Mouse (Mus musculus) embryo, embryonic 9.5 days (tissue): Measurements from ENCODE around the gene Tubb2b.

Experiments used
- DNase-seq: peaks from one replicate; pipeline ENCODE4 v3.0.0-alpha.2; 2017; ENCODE audit errors: extremely low spot score

Tubb2b gene

GRCm38 (mm10) chr13:34130226-34130731, at the start of gene Tubb2b:
TSS of gene Tubb2b (minus strand) at chr13:34130466.
- peak; percentile 89 for DNase-seq

DNA sequence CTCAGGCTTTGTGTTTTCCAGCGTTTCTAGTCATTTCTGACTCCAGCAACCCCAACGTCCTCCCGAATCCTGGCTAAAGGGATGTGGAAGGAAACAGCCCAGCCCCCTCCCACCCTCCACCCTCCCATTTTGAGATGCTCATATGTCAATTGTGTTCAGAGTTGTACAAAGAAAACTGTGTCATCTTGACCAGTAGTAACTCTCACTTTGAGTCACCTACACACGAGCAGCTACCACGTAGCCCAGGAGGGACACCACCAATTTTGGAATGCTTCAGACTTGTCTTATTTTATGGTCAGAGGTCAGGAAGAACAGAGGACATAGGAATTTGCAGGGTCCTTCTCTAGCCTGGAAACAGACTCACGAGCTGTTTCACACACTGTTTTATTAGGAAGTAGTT, 43.8 kb upstream of the Tubb2b start:
- no peak for DNase-seq

GRCm38 (mm10) chr13:34163304-34163975, 33.2 kb upstream of the Tubb2b start:
- DNase-seq, result no peak

GRCm38 (mm10) chr13:34162491-34163303, 32.4 kb upstream of the Tubb2b start, which contains the start of gene Psmg4:
TSS of gene Psmg4 (plus strand) at chr13:34162964.
- DNase-seq, result peak; percentile 97

GRCm38 (mm10) chr13:34159926-34160325, 29.7 kb upstream of the Tubb2b start:
- no peak for DNase-seq

- DNase-seq, result no peak
These were observed 27.4 kb upstream of the Tubb2b start for GRCm38 (mm10) chr13:34157596-34158157.

DNA sequence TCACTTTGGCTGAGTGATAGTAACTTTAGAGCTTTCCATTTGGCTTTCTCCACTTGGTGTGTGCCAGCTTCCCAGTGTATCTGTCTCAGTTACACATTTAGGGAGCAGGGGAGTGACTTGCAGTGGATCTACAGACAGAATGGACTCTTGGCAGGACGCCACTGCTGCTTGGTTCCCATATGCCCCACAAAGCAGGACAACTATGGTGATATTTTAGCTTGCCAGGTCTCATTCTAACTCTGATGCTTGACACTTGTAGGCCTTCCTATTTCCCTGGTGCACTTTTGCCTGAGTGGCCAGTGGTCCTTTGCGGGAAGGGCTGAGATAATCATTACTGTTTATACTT, 26.5 kb upstream of the Tubb2b start:
- DNase-seq, result no peak

GRCm38 (mm10) chr13:34156133-34156839, 26.0 kb upstream of the Tubb2b start:
- DNase-seq, result no peak

DNA sequence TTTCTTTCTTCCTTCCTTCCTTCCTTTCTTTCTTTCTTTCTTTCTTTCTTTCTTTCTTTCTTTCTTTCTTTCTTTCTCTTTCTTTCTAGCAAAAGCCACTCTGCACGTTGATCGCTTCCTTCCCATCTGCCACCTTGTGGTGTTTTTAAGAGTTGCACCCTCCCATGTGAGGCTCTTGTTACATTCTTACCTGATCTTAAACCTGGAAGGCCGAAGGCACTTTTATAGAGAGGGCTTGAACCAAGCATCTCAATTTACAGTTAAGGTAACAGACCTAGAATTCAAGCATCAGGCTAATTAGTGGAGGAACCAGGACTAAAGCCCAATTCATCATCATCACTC, 24.6 kb upstream of the Tubb2b start:
- DNase-seq, result peak; percentile 69

- DNase-seq, result peak; percentile 67
These were observed 24.1 kb upstream of the Tubb2b start for GRCm38 (mm10) chr13:34154217-34154930.

DNA sequence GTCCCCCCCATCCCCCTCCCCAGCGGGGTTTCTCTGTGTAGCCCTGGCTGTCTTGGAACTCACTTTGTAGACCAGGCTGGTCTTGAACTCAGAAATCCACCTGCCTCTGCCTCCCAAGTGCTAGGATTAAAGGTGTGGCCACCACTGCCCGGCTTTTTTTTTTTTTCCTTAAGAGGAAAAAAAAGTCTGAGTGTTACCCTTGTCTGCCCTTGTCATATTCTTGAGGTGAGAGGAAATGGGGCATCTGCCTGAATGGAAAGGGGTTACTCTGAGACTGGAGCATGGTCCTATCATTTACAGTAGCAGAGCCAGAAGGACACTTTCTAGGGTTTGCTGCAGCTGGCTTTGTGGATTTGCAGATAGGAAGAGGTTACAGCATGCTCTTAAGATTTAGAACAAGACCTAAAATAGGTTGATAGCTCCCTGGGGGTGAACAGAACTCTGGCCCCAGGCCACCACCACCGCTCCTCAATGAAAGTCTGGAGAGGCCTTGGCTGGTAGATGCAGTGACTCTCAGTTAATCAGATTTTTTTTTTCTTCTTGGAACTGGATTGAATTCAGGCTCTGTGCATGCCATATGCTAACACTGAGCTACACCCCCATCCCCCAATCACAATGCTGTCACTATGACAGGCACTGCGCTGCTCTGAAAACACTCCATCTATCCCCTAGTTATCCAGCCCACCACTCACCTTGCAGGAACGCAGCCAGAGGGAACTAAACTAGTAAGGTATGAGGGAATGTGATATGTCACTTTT, 23.2 kb upstream of the Tubb2b start:
- no peak for DNase-seq

DNA sequence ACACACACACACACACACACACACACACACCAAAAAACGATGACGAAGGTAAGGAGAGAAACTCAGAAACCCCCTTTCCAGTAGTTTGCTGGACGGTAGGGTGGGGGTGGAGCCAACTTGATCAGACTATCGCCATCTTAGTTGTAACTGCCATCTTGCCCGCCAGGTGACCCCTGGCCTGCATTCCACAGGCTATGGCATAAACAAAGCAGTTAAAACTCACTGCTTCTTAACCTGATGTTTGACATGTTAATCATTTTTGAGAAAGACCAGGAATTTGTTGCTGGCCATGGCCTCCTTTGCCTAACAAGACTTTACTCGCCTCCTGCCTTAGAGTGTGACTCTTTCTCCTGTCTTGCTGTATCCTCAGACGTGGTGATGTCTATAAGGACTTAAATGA, 22.4 kb upstream of the Tubb2b start:
- no peak for DNase-seq

DNA sequence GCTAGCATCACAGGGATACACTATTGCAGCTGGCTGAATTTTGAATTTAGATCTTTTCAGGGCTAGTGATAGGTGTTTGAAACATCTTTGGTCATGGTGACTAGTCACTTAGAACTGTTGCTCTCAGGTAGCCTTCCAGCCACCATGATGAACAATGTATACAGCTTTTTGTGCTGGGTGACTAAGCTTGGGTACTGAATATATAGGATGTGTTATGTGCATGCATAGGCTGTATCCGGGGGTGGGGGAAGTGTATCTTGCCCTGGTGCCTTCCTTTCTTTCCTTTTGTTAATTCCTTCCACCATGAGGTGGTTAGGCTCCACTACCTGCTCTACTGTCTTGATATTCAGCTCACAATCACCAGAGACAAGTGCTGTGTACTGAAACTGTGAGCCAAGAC, 21.2 kb upstream of the Tubb2b start:
- DNase-seq, result no peak

- DNase-seq, result peak; percentile 66
These were observed 20.2 kb upstream of the Tubb2b start for GRCm38 (mm10) chr13:34150271-34151027.

DNA sequence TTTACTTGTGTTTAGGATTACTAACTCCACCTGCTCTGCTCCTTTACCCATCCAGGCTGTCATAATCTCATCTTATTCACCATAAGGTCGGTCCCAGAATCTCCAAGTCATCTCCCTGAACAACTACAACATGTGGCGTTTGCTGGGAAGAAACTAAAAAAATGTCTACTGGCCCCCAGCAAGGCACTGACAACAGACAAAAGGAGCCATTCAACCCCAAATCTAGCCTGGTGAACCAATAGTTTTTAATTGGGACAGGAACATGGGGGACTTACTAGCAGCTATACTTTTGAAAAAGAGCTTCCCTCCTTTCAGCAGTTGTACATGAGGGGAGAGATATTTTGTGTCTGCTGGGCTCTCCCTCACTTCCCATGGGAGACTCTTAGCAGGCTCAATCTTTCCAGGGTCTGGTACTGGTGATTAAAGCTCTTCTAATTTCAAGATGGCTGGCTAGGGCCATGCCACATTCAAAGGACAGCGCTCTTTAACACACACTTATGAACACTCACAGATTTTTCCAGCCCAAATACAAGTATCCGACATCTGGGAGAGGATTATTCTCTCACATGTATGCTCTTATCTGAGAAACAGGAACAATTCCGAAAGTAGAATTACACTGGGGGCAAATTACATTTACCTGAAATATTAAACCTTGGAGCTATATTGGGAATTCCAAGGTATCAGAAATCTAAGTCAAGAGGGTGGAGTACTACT, 19.4 kb upstream of the Tubb2b start:
- DNase-seq, result no peak

DNA sequence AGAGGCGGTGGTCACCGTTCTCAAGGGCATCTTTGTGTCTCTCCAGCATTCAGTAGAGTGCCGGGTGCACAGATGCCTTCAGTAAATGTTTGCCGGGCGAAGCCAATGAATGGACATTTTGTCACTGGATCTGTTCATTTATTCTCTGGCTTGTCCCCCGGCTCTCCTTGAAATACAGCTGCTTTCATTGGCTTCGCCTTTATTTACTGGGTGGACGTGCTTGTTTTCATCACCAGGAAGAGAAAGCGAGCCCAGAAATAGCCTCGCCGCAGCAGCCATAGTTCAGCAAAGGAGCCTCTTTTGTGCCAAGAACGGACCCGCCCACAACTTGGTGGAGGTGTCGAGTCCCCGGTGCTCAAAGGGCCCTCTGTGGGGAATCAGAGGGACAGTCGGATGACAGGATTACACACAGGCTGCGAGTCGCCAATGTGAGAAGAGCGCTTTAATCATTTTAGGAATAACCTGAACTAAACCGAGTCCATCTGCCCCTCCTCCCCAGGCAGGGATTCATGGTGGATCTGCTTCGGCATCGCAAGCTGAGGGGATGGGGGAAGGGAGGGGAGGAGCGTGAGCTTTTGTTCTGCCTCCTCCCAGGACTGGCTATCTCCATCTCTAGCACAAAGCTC, 18.6 kb upstream of the Tubb2b start:
- peak; percentile 87 for DNase-seq

DNA sequence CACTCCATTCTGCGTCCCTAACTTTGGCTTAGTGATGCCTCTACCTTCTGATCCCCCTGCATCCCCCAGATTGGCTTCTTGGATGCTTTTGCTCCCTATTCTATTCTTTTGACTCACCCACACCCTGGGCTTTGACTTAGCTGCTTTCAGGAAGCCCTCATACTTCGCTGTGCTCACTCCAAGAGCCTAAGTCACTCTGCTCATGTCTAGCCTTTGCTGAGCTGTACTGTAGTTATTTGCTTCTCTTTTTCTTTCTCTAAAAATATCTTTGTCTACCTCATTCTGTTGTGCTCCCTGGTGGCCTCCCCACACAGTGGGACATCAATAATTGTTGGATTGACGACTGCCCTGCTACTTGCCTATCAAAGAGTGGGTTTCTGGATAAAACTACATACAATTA, 17.9 kb upstream of the Tubb2b start:
- no peak for DNase-seq

- no peak for DNase-seq
These were observed 16.6 kb upstream of the Tubb2b start for GRCm38 (mm10) chr13:34146916-34147315.

- no peak for DNase-seq
These were observed 13.1 kb upstream of the Tubb2b start for GRCm38 (mm10) chr13:34143389-34143788.
